Mouse (Mus musculus): ENCODE results near the gene Sertad3. TPM values are rescaled to one million over a fixed set of nuclear protein-coding genes. Genes with fewer than 3 reads are reported as not detected.

The Sertad3 gene
- 10 to 100 TPM; 26.3 to 27.2 TPM for total RNA-seq (2023)

GRCm38 (mm10) chr7:27473156-27473834 is at the start of gene Sertad3:
TSS of gene Sertad3 (plus strand) at chr7:27473768.

GRCm38 (mm10) chr7:27447419-27448286 is 25.9 kb upstream of the Sertad3 start, which contains the start of the genes Sptbn4 and Blvrb:
TSS of gene Sptbn4 (minus strand) at chr7:27447686.
TSS of gene Blvrb (plus strand) at chr7:27447978.

GRCm38 (mm10) chr7:27486770-27487697 is 13.5 kb downstream of the Sertad3 start, which contains the start of gene Sertad1:
TSS of gene Sertad1 (plus strand) at chr7:27486910.

GRCm38 (mm10) chr7:27499036-27499435 is 25.5 kb downstream of the Sertad3 start, which contains the start of gene Prx:
TSS of gene Prx (plus strand) at chr7:27499324.

GRCm38 (mm10) chr7:27522967-27523366 is 49.4 kb downstream of the Sertad3 start, which contains the start of gene Hipk4:
TSS of gene Hipk4 (plus strand) at chr7:27523267.

Other genes with a start within 250 kb of the Sertad3 start
- gene Itpkc, start 245.1 kb upstream of the Sertad3 start, total RNA-seq (2023): 10 to 100 TPM; 19.3 to 20.9 TPM
- 10 to 100 TPM; 25.1 to 27.0 TPM for gene Coq8b, start 240.7 kb upstream of the Sertad3 start, total RNA-seq (2023)
- gene Numbl, start 215.3 kb upstream of the Sertad3 start, total RNA-seq (2023): 1 to 10 TPM; 3.7 to 5.2 TPM
- gene Ltbp4, start 136.1 kb upstream of the Sertad3 start, total RNA-seq (2023): 1 to 10 TPM; 1.6 to 1.9 TPM
- gene Shkbp1, start 117.7 kb upstream of the Sertad3 start, total RNA-seq (2023): 10 to 100 TPM; 83.7 to 87.8 TPM
- gene Gm20479, start 116.3 kb upstream of the Sertad3 start, total RNA-seq (2023): 1 to 10 TPM; 2.3 to 4.4 TPM
- gene Sptbn4, start 26.1 kb upstream of the Sertad3 start, total RNA-seq (2023): under 1 TPM in 1 of 2 experiments, not detected in 1; 0.18 TPM
- 100 to 1,000 TPM; 110 to 116 TPM for gene Blvrb, start 25.8 kb upstream of the Sertad3 start, total RNA-seq (2023)
- 10 to 100 TPM; 48.9 to 57.6 TPM for gene Sertad1, start 13.1 kb downstream of the Sertad3 start, total RNA-seq (2023)
- under 1 TPM in 1 of 2 experiments, not detected in 1; 0.13 TPM for gene Prx, start 25.6 kb downstream of the Sertad3 start, total RNA-seq (2023)
- not detected for gene Hipk4, start 49.5 kb downstream of the Sertad3 start, total RNA-seq (2023)
- gene Pld3, start 79.5 kb downstream of the Sertad3 start, total RNA-seq (2023): 100 to 1,000 TPM; 136 to 160 TPM
- 10 to 100 TPM; 28.0 to 29.4 TPM for gene 2310022A10Rik, start 79.5 kb downstream of the Sertad3 start, total RNA-seq (2023)
- gene Akt2, start 117.8 kb downstream of the Sertad3 start, total RNA-seq (2023): 10 to 100 TPM; 80.8 to 84.1 TPM
- not detected for gene Ttc9b, start 180.1 kb downstream of the Sertad3 start, total RNA-seq (2023)
- 10 to 100 TPM; 11.2 to 12.2 TPM for gene Map3k10, start 200.8 kb downstream of the Sertad3 start, total RNA-seq (2023)
- gene Zfp607b, start 215.6 kb downstream of the Sertad3 start, total RNA-seq (2023): 1 to 10 TPM in 1 of 2 experiments, under 1 TPM in 1; 0.37 to 1.6 TPM